Mouse (Mus musculus) ES-E14 (cell line): ENCODE measurements around the gene Mcm6.

Source experiments
- HCFC1 ChIP-seq: IDR thresholded peaks from 2 replicates; pipeline ENCODE4 v1.6.1; 2012; ENCODE audit warnings: low read length, inconsistent platforms, borderline replicate concordance; ENCODE audit not compliant: insufficient read depth
- ZC3H11A ChIP-seq: IDR thresholded peaks from 2 replicates; pipeline ENCODE4 v1.6.1; 2012; ENCODE audit warnings: low read depth, mild to moderate bottlenecking, inconsistent platforms, low read length, borderline replicate concordance

DNA sequence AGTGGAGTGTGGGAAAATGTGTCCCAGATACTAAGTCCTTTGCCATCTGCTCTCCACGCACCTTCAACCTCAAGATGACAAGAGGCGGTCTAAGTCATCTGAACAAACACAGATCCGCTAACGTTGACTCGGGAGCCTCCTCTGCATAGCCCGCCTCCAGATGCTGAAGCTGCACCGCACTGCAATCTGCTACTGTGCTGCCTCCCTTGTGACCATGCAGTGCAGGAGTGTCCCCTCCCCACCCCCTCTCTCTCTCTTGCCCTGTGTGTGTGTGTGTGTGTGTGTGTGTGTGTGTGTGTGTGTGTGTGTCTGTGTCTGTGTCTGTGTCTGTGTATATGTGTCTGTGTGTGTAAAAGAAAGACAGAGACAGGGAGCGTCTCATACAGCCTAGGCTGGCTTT is 64.2 kb downstream of the Mcm6 start:
- TF ChIP-seq HCFC1 = no peak
- no peak for TF ChIP-seq ZC3H11A
